Mouse (Mus musculus) v-Abl transformed pro-B cells (cell line): ENCODE measurements around the gene Sp9.

Experiments used
- in situ Hi-C, 2 experiments: fragments of 400-800 bp; cut with MboI; formaldehyde crosslinking; loops; one replicate each; pipeline ENCODE4 v1.15.1; 2025; ENCODE audit not compliant: unreplicated experiment in 2 of 2

Sp9 gene

GRCm38 (mm10) chr2:73273249-73274118, 1.8 kb downstream of the Sp9 start:
- in situ Hi-C loops: loop anchor here (10.0 to 25.0 kb wide), 2 partner anchors 209 to 536 kb away; no protein-coding TSS in a partner anchor

GRCm38 (mm10) chr2:73274119-73274920, 2.6 kb downstream of the Sp9 start:
- in situ Hi-C loops: loop anchor here (10.0 to 25.0 kb wide), 2 partner anchors 210 to 537 kb away; no protein-coding TSS in a partner anchor

- in situ Hi-C loops: loop anchor here (5.0 to 25.0 kb wide), 4 partner anchors 113 to 1387 kb away; partner anchors contain the start of genes Evx2 (in 1 of the 2) and Hoxd13 (in 1 of the 2)
These were observed 3.7 kb downstream of the Sp9 start for GRCm38 (mm10) chr2:73275261-73276040.

GRCm38 (mm10) chr2:73276141-73276571, 4.4 kb downstream of the Sp9 start:
- in situ Hi-C loops: loop anchor here (5.0 to 25.0 kb wide), 4 partner anchors 114 to 1386 kb away; partner anchors contain the start of genes Evx2 (in 1 of the 2) and Hoxd13 (in 1 of the 2)

- in situ Hi-C loops: loop anchor here (5.0 to 25.0 kb wide), 4 partner anchors 115 to 1385 kb away; partner anchors contain the start of genes Evx2 (in 1 of the 2) and Hoxd13 (in 1 of the 2)
These were observed 5.4 kb downstream of the Sp9 start for GRCm38 (mm10) chr2:73277021-73277708.

GRCm38 (mm10) chr2:73277709-73278075, 6.0 kb downstream of the Sp9 start:
- in situ Hi-C loops: loop anchor here (5.0 to 25.0 kb wide), 4 partner anchors 115 to 1385 kb away; partner anchors contain the start of genes Evx2 (in 1 of the 2) and Hoxd13 (in 1 of the 2)

- in situ Hi-C loops: loop anchor here (5.0 to 25.0 kb wide), 4 partner anchors 116 to 1384 kb away; partner anchors contain the start of genes Evx2 (in 1 of the 2) and Hoxd13 (in 1 of the 2)
These were observed 6.6 kb downstream of the Sp9 start for GRCm38 (mm10) chr2:73278131-73278854.

GRCm38 (mm10) chr2:73278869-73279268, 7.1 kb downstream of the Sp9 start:
- in situ Hi-C loops: loop anchor here (5.0 to 25.0 kb wide), 4 partner anchors 117 to 1383 kb away; partner anchors contain the start of genes Evx2 (in 1 of the 2) and Hoxd13 (in 1 of the 2)

- in situ Hi-C loops: loop anchor here (5.0 to 25.0 kb wide), 8 partner anchors 115 to 1383 kb away; partner anchors contain the start of genes Evx2 (in 1 of the 2) and Hoxd13 (in 1 of the 2)
These were observed 7.7 kb downstream of the Sp9 start for GRCm38 (mm10) chr2:73279271-73280038.

GRCm38 (mm10) chr2:73280356-73281047, 8.8 kb downstream of the Sp9 start:
- in situ Hi-C loops: loop anchor here (5.0 to 25.0 kb wide), 6 partner anchors 116 to 1382 kb away; partner anchors contain the start of genes Evx2 (in 1 of the 2) and Hoxd13 (in 1 of the 2)

GRCm38 (mm10) chr2:73281048-73281661, 9.4 kb downstream of the Sp9 start:
- in situ Hi-C loops: loop anchor here (5.0 to 25.0 kb wide), 6 partner anchors 116 to 1381 kb away; partner anchors contain the start of genes Evx2 (in 1 of the 2) and Hoxd13 (in 1 of the 2)

- in situ Hi-C loops: loop anchor here (5.0 to 25.0 kb wide), 6 partner anchors 117 to 1381 kb away; partner anchors contain the start of genes Evx2 (in 1 of the 2) and Hoxd13 (in 1 of the 2)
These were observed 10.0 kb downstream of the Sp9 start for GRCm38 (mm10) chr2:73281707-73282106.

GRCm38 (mm10) chr2:73285630-73286029, 13.9 kb downstream of the Sp9 start:
- in situ Hi-C loops: loop anchor here (10.0 to 25.0 kb wide), 3 partner anchors 121 to 1377 kb away; partner anchors contain the start of genes Evx2 (in 1 of the 2) and Hoxd13 (in 1 of the 2)

- in situ Hi-C loops: loop anchor here (10.0 to 25.0 kb wide), 3 partner anchors 326 to 1371 kb away; partner anchors contain the start of genes Evx2 (in 1 of the 2) and Hoxd13 (in 1 of the 2)
These were observed 19.4 kb downstream of the Sp9 start for GRCm38 (mm10) chr2:73291130-73291529.

GRCm38 (mm10) chr2:73295023-73295422, 23.3 kb downstream of the Sp9 start:
- in situ Hi-C loops: loop anchor here (10.0 to 25.0 kb wide), 3 partner anchors 330 to 1367 kb away; partner anchors contain the start of genes Evx2 (in 1 of the 2) and Hoxd13 (in 1 of the 2)

- in situ Hi-C loops: loop anchor here (10.0 to 25.0 kb wide), 3 partner anchors 333 to 1364 kb away; partner anchors contain the start of genes Evx2 (in 1 of the 2) and Hoxd13 (in 1 of the 2)
These were observed 26.4 kb downstream of the Sp9 start for GRCm38 (mm10) chr2:73298154-73298553.
